Mouse (Mus musculus) small intestine, adult 2 months (tissue): ENCODE data around the gene Zdhhc25.

Experiments used
- CTCF ChIP-seq: fragments of 200-500 bp; IDR thresholded peaks from 2 replicates; pipeline ENCODE4 v1.5.1; 2012; ENCODE audit warnings: low read depth, mild to moderate bottlenecking, control low read depth, inconsistent platforms, low read length, moderate library complexity, mixed read lengths; ENCODE audit not compliant: insufficient replicate concordance, insufficient read length; ENCODE audit errors: extremely low read depth
- POLR2A ChIP-seq: fragments of 200-500 bp; IDR thresholded peaks from 2 replicates; pipeline ENCODE4 v1.6.1; 2012; ENCODE audit warnings: low read depth, mild to moderate bottlenecking, control low read depth, inconsistent platforms, low read length, moderate library complexity

GRCm38 (mm10) chr15:88602496-88602895 is 2.4 kb downstream of the Zdhhc25 start:
- TF ChIP-seq CTCF: no peak
- TF ChIP-seq POLR2A: no peak
